8 mouse cellular contexts compared by ENCODE assay signal in genomic region chr11:106255685-106256451, GRCm38 (mm10). TPM values are rescaled to one million over a fixed set of nuclear protein-coding genes. Genes with fewer than 3 reads are reported as not detected.
A peak's percentile ranks its signal among the peaks of the same experiment; 100 is the strongest.
DNase-seq lines count a peak whose midpoint lies in the region; ATAC-seq and TF ChIP-seq lines count a peak whose summit lies in the region.

TSS of gene Ftsj3 (minus strand) at chr11:106256079.
TSS of gene Psmc5 (plus strand) at chr11:106256154.

- peak in 2 of 3 experiments; percentile 22 to 23; a peak in 3 of 6 replicates for TF ChIP-seq CTCF in MEL (IDR thresholded peaks at IDR 0.05 in 2 of 3, conservative IDR thresholded peaks at IDR 0.05 in 1 of 3; ENCODE audit: control insufficient read depth in 1 of 3, insufficient read depth in 1 of 3, low read depth in 2 of 3, low read length in 3 of 3, poor library complexity in 1 of 3, severe bottlenecking in 1 of 3)
- no peak; the same call in 1 of the 2 replicates for TF ChIP-seq CTCF in cerebellum, adult 2 months (IDR thresholded peaks at IDR 0.05; ENCODE audit: borderline replicate concordance, insufficient read depth, low read depth, low read length)

- peak within 1 kb of the TSS; percentile 78 to 94 for H3K4me3 ChIP-seq in MEL (ENCODE audit: control insufficient read depth in 1 of 2, insufficient read depth in 1 of 2, low read depth in 2 of 2, low read length in 2 of 2)
- peak within 1 kb of the TSS; percentile 85 for H3K4me3 ChIP-seq in cerebellum, adult 2 months (replicated peaks; ENCODE audit: insufficient read depth, low read depth, low read length)
- H3K4me3 ChIP-seq in lung, embryonic 16.5 days (ENCODE audit: low read length) = peak within 1 kb of the TSS; percentile 96

- H3K9me3 ChIP-seq in MEL (replicated peaks; ENCODE audit: insufficient read depth, low read length) = no peaks in the 10 kb centered on the region
- no peaks in the 10 kb centered on the region for H3K9me3 ChIP-seq in lung, embryonic 16.5 days (ENCODE audit: control insufficient read depth, low read length)

- peaks cover 57% of the 10 kb centered on the region for H3K79me2 ChIP-seq in MEL (ENCODE audit: control insufficient read depth, insufficient read depth, low read length, poor library complexity)

- H3K27me3 ChIP-seq in MEL (ENCODE audit: control insufficient read depth in 1 of 2, insufficient read depth in 2 of 2, low read length in 2 of 2) = no peaks in the 10 kb centered on the region
- no peaks in the 10 kb centered on the region for H3K27me3 ChIP-seq in cerebellum, adult 2 months (ENCODE audit: control insufficient read depth, insufficient read depth, low read length)
- H3K27me3 ChIP-seq in lung, embryonic 16.5 days (ENCODE audit: control insufficient read depth, insufficient read depth, low read depth, low read length) = no peaks in the 10 kb centered on the region

- peaks cover 19 to 21% of the 10 kb centered on the region in 2 experiments for H3K36me3 ChIP-seq in MEL (ENCODE audit: control insufficient read depth in 1 of 2, insufficient read depth in 2 of 2, low read length in 2 of 2)
- peaks cover 35% of the 10 kb centered on the region for H3K36me3 ChIP-seq in lung, embryonic 16.5 days (ENCODE audit: control insufficient read depth, insufficient read depth, low read length)

- peak within 1 kb of the TSS; percentile 85 for H3K4me2 ChIP-seq in lung, embryonic 16.5 days (ENCODE audit: low read depth, low read length)

- under 1% methylated on average over 42 of the region's 42 CpGs for WGBS in cerebellum, adult 2 months
- WGBS in lung, embryonic 16.5 days = under 1% methylated on average over 42 of the region's 42 CpGs

- peaks cover 3 to 18% of the 10 kb centered on the region in 2 experiments; a peak in 3 of 4 replicates for H3K4me1 ChIP-seq in MEL (ENCODE audit: control insufficient read depth in 1 of 2, insufficient read depth in 2 of 2, low read length in 2 of 2)
- H3K4me1 ChIP-seq in cerebellum, adult 2 months (ENCODE audit: control insufficient read depth, insufficient read depth, low read length) = no peaks in the 10 kb centered on the region
- peaks cover 18% of the 10 kb centered on the region for H3K4me1 ChIP-seq in lung, embryonic 16.5 days (replicated peaks; ENCODE audit: control insufficient read depth, insufficient read depth, low read length)

- peak; percentile 89 to 99 for TF ChIP-seq POLR2A in MEL (IDR thresholded peaks at IDR 0.05; ENCODE audit: control insufficient read depth in 1 of 2, insufficient read depth in 1 of 2, low read depth in 1 of 2, low read length in 2 of 2, poor library complexity in 1 of 2)
- TF ChIP-seq POLR2A in cerebellum, adult 2 months (IDR thresholded peaks at IDR 0.05; ENCODE audit: borderline replicate concordance, insufficient read depth, low read length) = peak; percentile 87; the same call in 1 of the 2 replicates

- peak in 1 of 2 experiments; percentile 21; a peak in 1 of 4 replicates for TF ChIP-seq EP300 in MEL (IDR thresholded peaks at IDR 0.05; ENCODE audit: low read depth in 1 of 2, low read length in 2 of 2)

- H3K9ac ChIP-seq in MEL (ENCODE audit: control insufficient read depth, low read depth, low read length, poor library complexity, severe bottlenecking) = peak within 1 kb of the TSS; percentile 83
- peak within 1 kb of the TSS; percentile 91 for H3K9ac ChIP-seq in lung, embryonic 16.5 days (ENCODE audit: low read length)

- peak within 1 kb of the TSS; percentile 84 for H3K27ac ChIP-seq in MEL (ENCODE audit: control insufficient read depth, low read depth, low read length)
- H3K27ac ChIP-seq in cerebellum, adult 2 months (ENCODE audit: insufficient read depth, low read length) = peak within 1 kb of the TSS; percentile 60
- peak within 1 kb of the TSS; percentile 63 for H3K27ac ChIP-seq in lung, embryonic 16.5 days (ENCODE audit: low read length)

- TF ChIP-seq RAD21 in MEL (IDR thresholded peaks at IDR 0.05; ENCODE audit: low read depth, low read length) = no peak

- peak; percentile 96 to 97 for ATAC-seq in hematopoietic stem cell, adult 5-6 weeks (replicated peaks in 1 of 2; ENCODE audit: insufficient read depth in 1 of 2, low FRiP score in 2 of 2, low TSS enrichment in 1 of 2, low read depth in 1 of 2, poor library complexity in 2 of 2, severe bottlenecking in 2 of 2)
- peak; percentile 96 for ATAC-seq in lung, embryonic 16.5 days (ENCODE audit: low read depth)

- DNase-seq in MEL (ENCODE audit: low read depth, low spot score) = peak; percentile 99
- peak; percentile 97 to 99 for DNase-seq in cerebellum, adult 2 months
- DNase-seq in forelimb bud, embryonic 11.5 days (ENCODE audit: low read depth, low spot score) = peak; percentile 94
- DNase-seq in layer of hippocampus, adult 9-10 months (ENCODE audit: low spot score) = peak; percentile 99
- peak; percentile 98 for DNase-seq in ovary, postnatal 10 days (ENCODE audit: low spot score)
- DNase-seq in thymus, postnatal 10 days (ENCODE audit: low spot score in 2 of 2) = peak; percentile 97 to 99

TF ChIP-seq in MEL, 35 proteins besides CTCF, POLR2A, EP300 and RAD21 (continues in another document):
- TF ChIP-seq POLR2AphosphoS5 (IDR thresholded peaks at IDR 0.05; ENCODE audit: borderline replicate concordance, low read depth, low read length) (no peak; the same call in 1 of the 2 replicates), NRF1 (IDR thresholded peaks at IDR 0.05; ENCODE audit: insufficient read depth, low read depth, low read length, poor library complexity, severe bottlenecking) (peak; percentile 81), TBP (IDR thresholded peaks at IDR 0.05; ENCODE audit: low read depth, low read length) (peak; percentile 96), ZNF384 (IDR thresholded peaks at IDR 0.05; ENCODE audit: low read depth, low read length) (peak; percentile 22; the same call in 1 of the 2 replicates), ETS1 (IDR thresholded peaks at IDR 0.05; ENCODE audit: low read depth, low read length) (peak; percentile 12; the same call in 1 of the 2 replicates), ZKSCAN1 (IDR thresholded peaks at IDR 0.05; ENCODE audit: low read depth, low read length) (no peak), TAL1 (IDR thresholded peaks at IDR 0.05; ENCODE audit: low read length) (no peak), KAT2A (conservative IDR thresholded peaks at IDR 0.05; ENCODE audit: low read depth, low read length) (peak; percentile 93), SIN3A (IDR thresholded peaks at IDR 0.05; ENCODE audit: low read length) (peak; percentile 99), MYB (IDR thresholded peaks at IDR 0.05; ENCODE audit: low read depth, low read length) (peak; percentile 38; the same call in 1 of the 2 replicates), CHD1 (IDR thresholded peaks at IDR 0.05; ENCODE audit: low read depth, low read length) (no peak; the same call in 1 of the 2 replicates), USF2 (IDR thresholded peaks at IDR 0.05; ENCODE audit: borderline replicate concordance in 1 of 2, insufficient read depth in 1 of 2, low read depth in 1 of 2, low read length in 2 of 2) (no peak), MEF2A (IDR thresholded peaks at IDR 0.05; ENCODE audit: extremely low read depth, insufficient replicate concordance, low read depth, low read length, poor library complexity, severe bottlenecking) (0 out of 2 replicates have a peak, but pooled peaks have one; percentile 25), ELF1 (IDR thresholded peaks at IDR 0.05; ENCODE audit: low read depth, low read length) (peak; percentile 94), MXI1 (IDR thresholded peaks at IDR 0.05; ENCODE audit: low read depth, low read length) (peak; percentile 99), MAFK (IDR thresholded peaks at IDR 0.05; ENCODE audit: borderline replicate concordance, low read depth, low read length) (peak; percentile 70), TCF12 (IDR thresholded peaks at IDR 0.05; ENCODE audit: low read depth, low read length) (peak; percentile 67), BHLHE40 (IDR thresholded peaks at IDR 0.05; ENCODE audit: borderline replicate concordance, low read depth, low read length) (no peak; the same call in 1 of the 2 replicates), HCFC1 (IDR thresholded peaks at IDR 0.05; ENCODE audit: low read depth, low read length) (peak; percentile 97), UBTF (IDR thresholded peaks at IDR 0.05; ENCODE audit: borderline replicate concordance, insufficient read depth, low read depth, low read length) (0 out of 2 replicates have a peak, but pooled peaks have one; percentile 39), POLR2AphosphoS2 (IDR thresholded peaks at IDR 0.05; ENCODE audit: low read length) (peak; percentile 96), CHD2 (IDR thresholded peaks at IDR 0.05; ENCODE audit: low read length) (peak; percentile 69), ZMIZ1 (IDR thresholded peaks at IDR 0.05; ENCODE audit: low read depth, low read length) (peak; percentile 92), MAZ (IDR thresholded peaks at IDR 0.05; ENCODE audit: low read depth, low read length) (no peak; the same call in 1 of the 2 replicates), USF1 (IDR thresholded peaks at IDR 0.05; ENCODE audit: low read depth, low read length) (peak; percentile 62), RCOR1 (IDR thresholded peaks at IDR 0.05; ENCODE audit: low read depth, low read length) (peak; percentile 18), NELFE (IDR thresholded peaks at IDR 0.05; ENCODE audit: low read depth, low read length) (peak; percentile 97), MAX (IDR thresholded peaks at IDR 0.05; ENCODE audit: low read length) (peak; percentile 97), JUND (IDR thresholded peaks at IDR 0.05; ENCODE audit: low read depth, low read length) (no peak; the same call in 1 of the 2 replicates), MYC (IDR thresholded peaks at IDR 0.05; ENCODE audit: low read depth, low read length) (peak; percentile 99), E2F4 (IDR thresholded peaks at IDR 0.05; ENCODE audit: borderline replicate concordance, low read depth, low read length) (no peak)

RNA-seq across cellular contexts. Expression of gene Ftsj3, which starts in this region (rescaled TPM):
- 268 and 308 TPM in 2 replicates for total RNA-seq in MEL (2012; rRNA removed)
- 100 to 1,000 TPM in 1 of 2 experiments, not detected in 1; 205 TPM for polyA plus RNA-seq in MEL (2012; ENCODE audit: insufficient read depth in 1 of 2, insufficient read length in 2 of 2, low read depth in 1 of 2, low replicate concordance in 2 of 2, missing spikeins in 1 of 2)
- polyA plus RNA-seq in cerebellum, adult 2 months (2012; rRNA removed) = 21.3 and 22.8 TPM in 2 replicates
- 124 and 147 TPM in 2 replicates for total RNA-seq in hematopoietic stem cell, adult 5-6 weeks (2017)
- 42.9 and 48.7 TPM in 2 replicates for polyA plus RNA-seq in lung, embryonic 16.5 days (2015; fragmentation: Nextera tagmentation; extraction: Ambion mirVana)

RNA-seq across cellular contexts. Expression of gene Psmc5, which starts in this region (rescaled TPM):
- total RNA-seq in MEL (2012; rRNA removed) = 426 and 451 TPM in 2 replicates
- polyA plus RNA-seq in MEL (2012; ENCODE audit: insufficient read depth in 1 of 2, insufficient read length in 2 of 2, low read depth in 1 of 2, low replicate concordance in 2 of 2, missing spikeins in 1 of 2) = 100 to 1,000 TPM; 112 to 290 TPM
- polyA plus RNA-seq in cerebellum, adult 2 months (2012; rRNA removed) = 307 and 343 TPM in 2 replicates
- total RNA-seq in hematopoietic stem cell, adult 5-6 weeks (2017) = 86.0 and 87.2 TPM in 2 replicates
- 242 and 250 TPM in 2 replicates for polyA plus RNA-seq in lung, embryonic 16.5 days (2015; fragmentation: Nextera tagmentation; extraction: Ambion mirVana)

Comparison
In these comparisons a context has a peak if more than half of its experiments do, and no peak if none do; other contexts are left out.
1. Peak in every context shown above with its lines: DNase-seq, ATAC-seq, H3K4me3 ChIP-seq and H3K27ac ChIP-seq.